Mouse (Mus musculus) urinary bladder, postnatal 25 days (tissue): ENCODE measurements around the gene Nrp2.

Experiments
- DNase-seq: peaks from one replicate; pipeline ENCODE4 v3.0.0; 2022; ENCODE audit warnings: low spot score

Gene Nrp2

DNA sequence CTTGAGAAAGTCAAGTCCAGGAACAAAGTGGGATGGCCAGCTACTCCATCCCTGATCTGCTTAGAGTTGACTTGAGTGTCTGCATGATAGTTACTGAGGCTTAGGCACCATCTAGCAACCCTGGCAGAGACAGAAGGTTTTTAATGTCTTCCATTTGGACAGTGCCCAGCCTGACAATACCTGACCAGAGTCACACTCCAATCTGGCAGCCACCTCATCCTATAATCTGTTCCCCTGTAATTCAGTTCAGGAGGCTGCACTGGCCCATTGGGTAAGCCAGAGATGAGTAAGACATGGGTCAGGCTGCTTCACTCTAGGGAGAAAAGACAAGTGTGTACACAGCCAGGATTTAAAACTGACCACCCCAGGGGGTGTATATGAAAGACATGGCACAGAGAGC is 79.5 kb downstream of the Nrp2 start:
- no peak for DNase-seq

GRCm38 (mm10) chr1:62783354-62784083 is 80.4 kb downstream of the Nrp2 start:
- no peak for DNase-seq

- DNase-seq = no peak
Observed at GRCm38 (mm10) chr1:62784084-62784392, 81.0 kb downstream of the Nrp2 start.

GRCm38 (mm10) chr1:62786255-62786654 is 83.2 kb downstream of the Nrp2 start:
- peak; percentile 57 for DNase-seq

DNA sequence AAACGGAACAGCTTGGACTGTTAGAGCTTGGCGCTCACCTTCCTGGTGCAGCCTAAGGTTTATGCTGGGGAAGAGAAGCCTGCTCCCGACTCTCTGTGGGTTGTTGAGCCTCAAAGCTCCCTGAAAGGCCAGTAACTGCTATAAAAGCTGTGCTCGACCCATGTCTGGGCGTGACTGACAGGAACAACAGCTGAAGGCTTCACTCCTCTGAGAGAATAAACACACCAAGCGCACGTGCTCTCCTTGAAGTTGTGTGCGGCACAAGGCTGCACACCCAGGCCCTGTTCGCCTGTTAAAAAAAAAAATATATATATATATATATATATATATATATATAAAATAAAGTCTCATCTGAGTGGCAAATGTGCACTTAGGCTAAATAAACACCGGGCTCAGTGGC is 84.5 kb downstream of the Nrp2 start:
- DNase-seq = no peak

GRCm38 (mm10) chr1:62794223-62794895 is 91.3 kb downstream of the Nrp2 start:
- DNase-seq = no peak

GRCm38 (mm10) chr1:62794896-62795255 is 91.8 kb downstream of the Nrp2 start:
- no peak for DNase-seq

GRCm38 (mm10) chr1:62795307-62796037 is 92.4 kb downstream of the Nrp2 start:
- peak; percentile 25 for DNase-seq

DNA sequence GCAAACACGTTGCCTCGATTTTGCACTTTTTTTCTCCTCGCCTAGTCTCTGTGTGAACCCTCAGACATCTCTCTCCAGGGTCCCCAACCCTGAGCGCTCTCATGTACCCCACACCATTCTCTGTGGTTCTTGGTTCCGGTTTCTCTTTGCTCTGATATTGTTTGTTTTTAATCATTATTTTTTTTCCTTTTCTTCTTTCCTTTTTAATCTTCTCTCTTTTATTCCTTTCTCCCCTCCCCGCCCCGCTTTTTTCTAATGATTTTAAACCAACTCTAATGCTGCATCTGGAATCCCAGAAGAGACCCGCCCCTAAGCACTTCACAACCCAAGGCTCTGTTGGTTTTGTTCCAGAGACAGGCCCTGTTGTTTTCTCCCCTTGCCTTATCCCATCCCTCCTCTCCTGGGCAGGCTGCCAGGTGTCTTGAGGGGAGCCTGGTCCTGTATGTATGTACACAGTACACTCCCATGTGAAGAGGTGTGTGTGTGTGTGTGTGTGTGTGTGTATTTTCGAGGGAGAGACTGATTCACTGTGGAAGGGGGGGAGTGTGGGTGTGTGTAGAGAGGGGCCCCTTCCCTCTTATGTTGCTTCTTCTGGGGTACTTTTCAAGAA is 93.1 kb downstream of the Nrp2 start:
- no peak for DNase-seq

DNA sequence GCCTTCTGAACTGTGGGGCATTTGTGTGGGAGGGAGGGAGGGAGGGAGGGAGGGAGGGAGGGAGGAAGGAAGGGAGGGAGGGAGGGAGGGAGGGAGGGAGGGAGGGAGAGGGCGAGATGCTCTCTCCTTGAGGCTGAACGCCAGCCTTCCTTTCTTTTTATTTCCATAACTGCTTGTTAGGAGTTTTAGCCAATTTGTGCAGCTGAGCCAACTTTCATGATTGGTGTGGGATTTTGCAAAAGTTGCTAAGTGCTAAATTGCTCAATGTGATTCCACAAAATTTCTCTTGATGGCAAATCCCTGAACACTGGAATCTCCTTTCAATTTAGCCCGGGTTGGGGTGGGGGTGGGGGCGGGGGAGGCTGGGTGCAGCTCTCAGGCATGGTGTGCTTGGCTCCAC is 96.3 kb downstream of the Nrp2 start:
- DNase-seq = no peak

DNA sequence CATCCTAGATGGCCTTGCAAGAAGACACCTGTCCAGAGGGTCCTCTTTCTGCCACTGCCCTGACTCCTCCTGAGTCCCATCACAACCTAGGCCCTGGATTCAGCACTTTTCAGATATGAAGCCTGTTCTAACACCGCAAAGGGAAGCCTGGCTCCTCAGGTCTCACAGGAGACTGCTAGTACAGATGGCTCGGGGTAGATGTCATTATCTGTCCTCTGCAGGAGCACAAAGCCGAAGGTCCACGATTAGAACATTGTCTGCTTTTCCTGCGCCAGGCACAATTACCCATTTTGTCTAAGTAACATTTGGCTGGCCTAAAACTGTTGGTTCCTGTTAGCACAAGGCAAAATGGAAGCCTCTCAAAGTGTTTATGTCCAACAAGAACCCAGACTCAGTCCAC is 97.3 kb downstream of the Nrp2 start:
- no peak for DNase-seq

DNA sequence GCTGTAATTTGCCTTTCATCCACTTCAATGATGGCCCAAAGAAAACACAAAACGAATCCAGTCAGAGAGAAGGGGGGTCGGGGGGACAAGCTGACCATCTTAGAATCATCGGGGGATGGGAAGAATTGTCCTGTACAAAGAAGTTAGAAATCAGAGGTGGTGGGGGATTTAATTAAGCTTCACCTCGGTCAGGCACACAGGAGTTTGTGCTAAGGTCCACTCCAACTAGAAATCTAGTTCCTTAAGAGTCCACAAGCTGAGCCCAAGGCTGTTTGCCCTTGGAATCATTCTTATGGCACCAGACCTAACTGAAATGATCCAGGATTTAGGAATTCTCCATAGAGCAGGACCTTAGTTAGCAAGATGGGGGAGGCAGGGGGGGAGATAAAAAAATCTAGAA is 98.3 kb downstream of the Nrp2 start:
- DNase-seq = no peak

GRCm38 (mm10) chr1:62801842-62802241 is 98.8 kb downstream of the Nrp2 start:
- DNase-seq = no peak

DNA sequence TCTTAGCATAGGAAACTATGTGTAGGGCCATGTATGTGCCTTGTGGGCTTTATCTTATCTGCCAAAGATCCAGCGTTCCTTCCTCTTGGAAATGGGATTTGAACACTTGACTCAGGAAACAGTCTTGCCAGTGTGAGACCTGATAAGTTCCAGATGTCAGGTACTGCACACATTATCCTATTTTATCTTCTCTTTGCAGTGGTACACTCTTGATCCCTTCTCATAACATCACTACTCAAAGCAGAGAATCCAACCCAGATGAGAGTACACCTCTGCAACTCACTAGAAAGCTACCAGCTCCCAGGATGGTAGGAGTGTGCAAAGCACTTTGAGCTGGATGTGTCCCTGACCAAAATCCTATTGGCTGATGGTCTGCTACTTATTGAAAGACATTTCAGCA is 100.5 kb downstream of the Nrp2 start:
- no peak for DNase-seq

- no peak for DNase-seq
Observed at GRCm38 (mm10) chr1:62806014-62806413, 102.9 kb downstream of the Nrp2 start.

GRCm38 (mm10) chr1:62808395-62808794 is 105.3 kb downstream of the Nrp2 start:
- DNase-seq = no peak

GRCm38 (mm10) chr1:62809601-62810228 is 106.6 kb downstream of the Nrp2 start:
- DNase-seq = no peak

DNA sequence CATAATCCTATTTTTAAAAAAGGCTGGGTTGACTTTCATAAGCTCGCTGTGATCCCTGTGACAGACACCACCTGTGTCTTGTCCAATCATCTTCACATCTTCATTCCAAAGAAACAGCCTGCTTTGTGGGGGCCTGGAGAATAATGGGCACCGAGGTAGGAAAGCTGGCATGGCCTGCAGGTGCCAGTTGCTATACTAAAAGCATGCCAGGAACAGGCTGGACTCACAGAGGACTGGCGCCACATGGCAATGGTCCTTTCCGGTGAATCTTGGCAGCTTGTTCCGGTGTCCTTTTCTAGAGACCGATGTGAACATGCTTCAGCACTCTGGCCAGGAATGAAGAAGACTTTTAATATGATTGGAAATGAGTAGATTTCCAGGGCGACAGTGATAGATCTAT is 108.1 kb downstream of the Nrp2 start:
- DNase-seq = no peak

- DNase-seq = no peak
Observed at GRCm38 (mm10) chr1:62812701-62813684, 109.9 kb downstream of the Nrp2 start.

DNA sequence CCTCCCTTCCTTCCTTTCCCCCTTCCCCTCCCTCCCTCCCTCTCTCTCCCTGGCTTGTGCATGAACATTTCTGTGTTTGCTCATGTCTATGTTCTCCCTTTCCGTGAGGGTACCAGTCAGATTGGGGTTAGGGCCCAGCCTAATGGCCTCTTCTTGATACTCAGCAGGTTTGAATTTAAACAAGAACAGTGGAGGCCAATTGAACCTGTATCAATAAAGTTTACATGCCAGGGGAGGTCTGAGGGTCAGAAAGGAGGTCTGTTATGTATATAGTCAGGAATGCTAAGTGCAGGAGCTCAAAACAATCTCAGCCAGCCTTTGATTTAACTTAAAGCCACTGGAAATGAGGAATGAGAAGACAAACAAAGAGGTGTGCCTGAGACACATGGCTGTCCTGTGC is 110.9 kb downstream of the Nrp2 start:
- no peak for DNase-seq

- no peak for DNase-seq
Observed at GRCm38 (mm10) chr1:62817566-62817965, 114.5 kb downstream of the Nrp2 start.
